Mouse (Mus musculus) kidney, postnatal 0 days (tissue): ENCODE data around the gene Kazald1. TPM values are rescaled to one million over a fixed set of nuclear protein-coding genes. Genes with fewer than 3 reads are reported as not detected.
A peak's percentile ranks its signal among the peaks of the same experiment; 100 is the strongest.
"Not testable (repeated sequence)": the region's sequence is repeated elsewhere in the genome, so short reads cannot be mapped to it uniquely, and the experiment has no call there.

Experiments used
- ATAC-seq: fragments of 200-750 bp; cut with Nextera tagmentation; replicated peaks from 2 replicates; pipeline ENCODE4 v1.8.0; 2017; ENCODE audit warnings: low read depth, moderate number of reproducible peaks, moderate TSS enrichment, moderate library complexity; ENCODE audit not compliant: low FRiP score
- DNase-seq: peaks from one replicate; pipeline ENCODE4 v3.0.0-alpha.2; 2016; ENCODE audit warnings: low spot score
- H3K27ac ChIP-seq: fragments of 300-500 bp; sonication (generic); 2 replicates; pipeline ENCODE4 v1.5.1; 2014; ENCODE audit warnings: mild to moderate bottlenecking
- H3K27me3 ChIP-seq: fragments of 300-500 bp; sonication (generic); 2 replicates; pipeline ENCODE4 v1.6.1; 2014; ENCODE audit warnings: low read length, mixed read lengths; ENCODE audit not compliant: insufficient read depth
- H3K36me3 ChIP-seq: fragments of 300-500 bp; sonication (generic); 2 replicates; pipeline ENCODE4 v1.6.1; 2014; ENCODE audit warnings: low read length, mixed read lengths; ENCODE audit not compliant: insufficient read depth
- H3K4me1 ChIP-seq: fragments of 300-500 bp; sonication (generic); replicated peaks from 2 replicates; pipeline ENCODE4 v1.6.1; 2014; ENCODE audit warnings: antibody characterized with exemption, low read length, mixed read lengths; ENCODE audit not compliant: insufficient read depth
- H3K4me2 ChIP-seq: fragments of 300-500 bp; sonication (generic); 2 replicates; pipeline ENCODE4 v1.6.1; 2014; ENCODE audit warnings: mild to moderate bottlenecking, low read length, moderate library complexity, mixed read lengths
- H3K4me3 ChIP-seq: fragments of 300-500 bp; sonication (generic); replicated peaks from 2 replicates; pipeline ENCODE4 v1.5.1; 2014; ENCODE audit warnings: low read depth, low read length
- H3K9ac ChIP-seq: fragments of 300-500 bp; sonication (generic); 2 replicates; pipeline ENCODE4 v1.6.1; 2014; ENCODE audit warnings: low read depth, low read length
- H3K9me3 ChIP-seq: fragments of 300-500 bp; sonication (generic); replicated peaks from 2 replicates; pipeline ENCODE4 v1.6.1; 2016; ENCODE audit warnings: low read length, inconsistent platforms, mixed read lengths
- CTCF ChIP-seq: IDR thresholded peaks from 2 replicates; pipeline ENCODE4 v1.5.1; 2016; ENCODE audit warnings: antibody characterized with exemption, low read depth, mild to moderate bottlenecking, moderate library complexity
- WGBS: fragments of 180-500 bp; shearing (Covaris S2); extraction: QIAGEN DNeasy Blood & Tissue Kit; methylation state at CpG from one replicate; pipeline ENCODE4 v1.1.7; 2014; 5-methylcytosine and 5-hydroxymethylcytosine counted together
- polyA plus RNA-seq: library from polyadenylated mRNA; unstranded; fragments of >200 nt; fragmentation: Nextera tagmentation; extraction: Ambion mirVana; gene quantifications from 2 replicates; pipeline ENCODE4 v1.2.1, GENCODE M21; 2015

Gene Kazald1
- polyA plus RNA-seq, 1 experiment from 2014 or later = 23.6 TPM

DNA sequence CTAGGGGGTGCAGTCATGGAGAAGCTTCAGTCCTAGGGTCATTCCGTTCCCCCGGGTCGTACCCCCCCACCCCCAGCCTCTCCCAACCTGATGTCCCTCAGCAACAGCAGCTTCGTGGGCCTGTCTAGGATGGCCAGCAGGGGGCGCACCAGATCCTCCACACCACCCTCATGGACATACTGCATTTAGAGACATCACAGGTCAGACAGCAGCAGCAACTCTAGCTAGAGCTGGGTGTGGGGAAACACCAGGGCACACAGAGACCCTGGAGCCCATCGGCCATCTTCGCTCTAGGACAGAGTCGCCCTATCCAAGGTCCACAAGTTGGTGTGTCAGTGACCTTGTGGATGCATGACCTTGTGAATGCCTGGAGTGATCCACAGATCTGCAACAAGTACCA is 44.9 kb upstream of the Kazald1 start:
- 0 out of 2 replicates have a peak overlapping the region, but pooled peaks have one; percentile 45 for H3K4me2 ChIP-seq
- peaks cover 34% of the 10 kb centered on the region for H3K36me3 ChIP-seq
- H3K9ac ChIP-seq = no peak overlapping the region
- peak; percentile 86 for TF ChIP-seq CTCF
- H3K27ac ChIP-seq = no peak overlapping the region
- H3K4me1 ChIP-seq = peaks cover 4% of the 10 kb centered on the region; the same call in 1 of the 2 replicates
- DNase-seq (peak; percentile 71), ATAC-seq (peak; percentile 18)
- no peaks in the 10 kb centered on the region for H3K9me3 ChIP-seq
- H3K4me3 ChIP-seq = no peak overlapping the region
- H3K27me3 ChIP-seq = no peaks in the 10 kb centered on the region
- 36% methylated on average over 8 of the region's 8 CpGs for WGBS

DNA sequence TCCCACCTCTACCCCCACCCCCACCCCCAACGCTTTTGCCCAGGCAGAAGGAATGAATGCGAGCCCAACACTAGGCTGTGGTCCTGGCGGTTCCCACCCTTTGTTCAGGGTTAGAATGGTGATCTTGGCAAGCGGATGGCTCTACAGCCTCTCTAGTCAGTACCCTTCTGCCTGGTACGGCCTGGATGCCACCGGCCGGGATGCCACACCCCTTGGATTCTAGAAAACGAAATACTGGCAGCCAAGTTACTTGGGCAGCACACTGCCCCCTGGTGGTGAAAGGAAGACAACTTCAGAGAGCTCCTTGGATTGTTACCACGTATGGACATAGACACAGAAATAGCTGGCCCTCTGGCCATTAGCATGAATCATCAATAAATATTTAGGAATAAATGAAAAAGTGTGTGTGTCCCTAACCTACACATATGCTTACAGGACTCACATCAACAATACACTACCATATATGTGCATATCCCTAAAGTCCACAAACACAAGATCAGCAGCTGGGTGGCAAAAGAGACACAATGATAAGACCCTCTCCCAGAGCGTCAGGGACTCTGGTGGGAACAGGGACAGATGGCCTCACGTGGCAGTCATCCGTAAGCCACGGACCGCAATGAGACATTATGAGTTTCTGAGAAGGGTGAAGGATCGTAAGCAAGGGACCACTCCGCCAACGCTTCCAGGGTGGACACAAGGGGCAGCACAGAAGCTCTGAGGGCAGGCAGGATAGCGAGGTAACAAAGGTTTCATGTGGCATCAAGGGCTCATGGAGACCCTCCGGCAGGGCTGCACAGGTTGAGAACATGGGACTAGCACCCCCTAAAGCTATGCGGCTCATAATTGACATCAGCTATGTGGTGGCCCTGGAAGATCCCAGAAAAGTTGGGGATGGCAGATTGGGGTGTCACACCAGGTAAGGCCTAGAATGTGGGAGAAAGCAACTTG is 44.0 kb upstream of the Kazald1 start:
- Histone ChIP-seq H3K27ac (no peak overlapping the region), H3K36me3 (peaks cover 26% of the 10 kb centered on the region), H3K4me3 (no peak overlapping the region), H3K27me3 (no peaks in the 10 kb centered on the region), H3K9me3 (no peaks in the 10 kb centered on the region), H3K9ac (no peak overlapping the region), H3K4me2 (peak overlapping the region; percentile 45), H3K4me1 (peaks cover 4% of the 10 kb centered on the region; the same call in 1 of the 2 replicates)
- peak; percentile 90 for TF ChIP-seq CTCF
- 39% methylated on average over 20 of the region's 20 CpGs for WGBS
- ATAC-seq = peak; percentile 30; the same call in 1 of the 2 replicates
- DNase-seq = peak; percentile 96

DNA sequence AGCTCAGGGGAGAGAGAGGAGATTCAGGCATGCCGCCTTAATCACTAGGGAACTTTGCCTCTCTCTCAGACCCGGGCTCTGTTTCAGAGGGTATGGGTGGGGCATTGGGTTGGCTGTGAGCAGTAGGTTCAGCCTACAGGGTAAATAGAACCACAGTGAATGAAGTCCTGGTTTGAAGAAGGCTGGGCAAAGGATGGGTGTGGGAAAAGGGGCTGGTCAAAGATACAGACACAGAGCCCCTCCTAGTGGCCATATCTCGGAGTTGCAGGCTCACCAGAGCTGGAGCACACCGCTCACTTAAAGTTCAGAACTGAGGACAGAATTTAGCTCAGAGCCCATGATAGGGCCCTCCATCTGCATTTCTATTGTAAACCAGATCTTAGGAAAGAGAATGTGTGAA is 43.3 kb upstream of the Kazald1 start:
- H3K4me2 ChIP-seq = no peak overlapping the region
- H3K9ac ChIP-seq = no peak overlapping the region
- H3K4me3 ChIP-seq = no peak overlapping the region
- ATAC-seq (no peak), DNase-seq (peak; percentile 94)
- peaks cover 4% of the 10 kb centered on the region; the same call in 1 of the 2 replicates for H3K4me1 ChIP-seq
- H3K27ac ChIP-seq = no peak overlapping the region
- H3K27me3 ChIP-seq = no peaks in the 10 kb centered on the region
- no peaks in the 10 kb centered on the region for H3K9me3 ChIP-seq
- TF ChIP-seq CTCF = peak; percentile 96
- peaks cover 21% of the 10 kb centered on the region for H3K36me3 ChIP-seq
- WGBS = 20% methylated on average over 4 of the region's 4 CpGs

DNA sequence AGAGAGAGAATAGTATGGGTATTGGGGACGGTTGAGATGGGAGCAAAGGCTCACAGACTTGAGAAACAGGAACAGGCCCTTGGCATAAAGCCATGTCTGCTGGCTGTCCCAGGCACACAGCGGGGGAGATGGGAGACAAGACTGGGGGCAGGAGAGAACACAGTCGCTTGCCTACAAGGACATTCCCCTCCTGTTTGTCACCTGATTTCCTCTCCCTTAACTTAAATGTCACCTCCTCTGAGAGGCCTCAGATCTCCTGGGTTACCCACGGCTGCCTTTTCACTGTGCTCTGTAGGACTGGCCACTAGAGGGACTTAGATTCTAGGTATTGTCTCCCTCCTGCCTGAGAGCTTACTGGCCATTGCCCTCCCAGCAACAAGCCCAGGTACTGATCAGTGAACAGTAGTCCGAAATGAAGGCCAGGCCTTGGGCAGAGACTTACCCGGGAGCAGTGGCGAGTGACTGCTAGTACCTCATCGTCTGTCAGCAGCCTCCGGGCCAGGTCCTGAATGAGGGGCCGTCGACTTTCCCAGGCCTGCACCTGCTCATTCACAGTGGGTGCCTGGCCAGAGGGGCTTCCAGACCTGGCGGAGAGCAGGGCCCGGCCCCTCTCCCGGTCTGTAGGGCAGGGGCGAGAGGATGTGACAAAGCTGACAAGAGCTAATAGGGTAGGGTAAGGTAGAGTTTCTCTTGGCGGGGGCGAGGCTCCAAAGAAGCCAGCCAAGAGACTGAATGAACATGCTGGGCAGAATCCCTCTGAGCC is 42.3 kb upstream of the Kazald1 start:
- 51% methylated on average over 17 of the region's 17 CpGs for WGBS
- H3K4me1 ChIP-seq = peaks cover 4% of the 10 kb centered on the region; the same call in 1 of the 2 replicates

DNA sequence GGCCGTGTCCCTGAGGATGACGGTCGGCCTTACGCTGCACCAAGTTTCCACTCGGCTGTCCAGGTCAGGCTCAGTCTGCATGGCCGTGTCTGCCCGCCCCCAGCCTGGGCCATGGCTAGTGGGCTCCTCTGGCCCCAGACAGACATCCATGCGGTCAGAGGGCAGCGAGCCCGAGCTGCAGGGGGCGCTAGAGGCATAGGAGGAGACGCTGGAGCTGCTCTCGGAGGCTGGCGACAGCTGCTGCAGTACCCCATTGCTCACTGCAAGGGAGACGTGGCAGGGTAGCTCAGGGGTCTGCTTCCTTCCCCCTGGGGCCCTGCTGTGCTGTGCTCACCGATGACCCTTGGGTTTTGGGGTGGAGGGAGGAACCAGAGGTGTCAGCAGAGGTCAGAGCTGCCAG is 38.2 kb upstream of the Kazald1 start:
- no peaks in the 10 kb centered on the region for H3K36me3 ChIP-seq
- H3K27me3 ChIP-seq = no peaks in the 10 kb centered on the region
- peak; percentile 66 for TF ChIP-seq CTCF
- H3K27ac ChIP-seq = no peak overlapping the region
- no peak overlapping the region for H3K9ac ChIP-seq
- H3K4me1 ChIP-seq = no peaks in the 10 kb centered on the region
- no peak; the same call in 1 of the 2 replicates for ATAC-seq
- H3K4me2 ChIP-seq = no peak overlapping the region
- no peak overlapping the region for H3K4me3 ChIP-seq
- no peaks in the 10 kb centered on the region for H3K9me3 ChIP-seq
- 30% methylated on average over 16 of the region's 16 CpGs for WGBS
- DNase-seq = peak; percentile 40

More for the DNA sequence above, 42.3 kb upstream of the Kazald1 start:
- Histone ChIP-seq H3K27me3 (no peaks in the 10 kb centered on the region), H3K4me3 (no peak overlapping the region), H3K4me2 (no peak overlapping the region), H3K9me3 (no peaks in the 10 kb centered on the region), H3K36me3 (0 out of 2 replicates have a peak, but pooled peaks cover 11% of the 10 kb centered on the region), H3K27ac (no peak overlapping the region), H3K9ac (no peak overlapping the region)
- TF ChIP-seq CTCF = peak; percentile 63
- ATAC-seq = no peak
- DNase-seq = peak; percentile 77

DNA sequence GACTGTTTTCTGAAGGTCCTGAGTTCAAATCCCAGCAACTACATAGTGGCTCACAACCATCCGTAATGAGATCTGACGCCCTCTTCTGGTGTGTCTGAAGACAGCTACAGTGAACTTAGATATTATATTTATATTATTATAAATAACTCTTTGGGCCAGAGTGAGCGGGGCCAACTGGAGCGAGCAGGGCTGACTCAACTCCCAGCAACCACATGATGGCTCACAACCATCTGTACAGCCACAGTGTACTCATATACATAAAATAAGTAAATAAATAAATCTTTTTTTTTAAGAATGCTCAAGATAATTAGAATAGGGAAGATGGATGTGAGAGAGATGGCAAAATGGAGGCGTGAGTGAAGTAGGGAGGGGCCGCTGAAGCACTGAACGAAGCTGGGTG is 36.8 kb upstream of the Kazald1 start:
- H3K27ac ChIP-seq, H3K9ac ChIP-seq, ATAC-seq, H3K4me1 ChIP-seq, H3K9me3 ChIP-seq, H3K4me3 ChIP-seq, H3K27me3 ChIP-seq, H3K4me2 ChIP-seq, DNase-seq, H3K36me3 ChIP-seq: not testable (repeated sequence)
- 91% methylated on average over 7 of the region's 7 CpGs for WGBS
